Mouse (Mus musculus): Measurements from ENCODE around the gene Heatr1.
"Not testable (repeated sequence)": the region's sequence is repeated elsewhere in the genome, so short reads cannot be mapped to it uniquely, and the experiment has no call there.

Heatr1 gene

DNA sequence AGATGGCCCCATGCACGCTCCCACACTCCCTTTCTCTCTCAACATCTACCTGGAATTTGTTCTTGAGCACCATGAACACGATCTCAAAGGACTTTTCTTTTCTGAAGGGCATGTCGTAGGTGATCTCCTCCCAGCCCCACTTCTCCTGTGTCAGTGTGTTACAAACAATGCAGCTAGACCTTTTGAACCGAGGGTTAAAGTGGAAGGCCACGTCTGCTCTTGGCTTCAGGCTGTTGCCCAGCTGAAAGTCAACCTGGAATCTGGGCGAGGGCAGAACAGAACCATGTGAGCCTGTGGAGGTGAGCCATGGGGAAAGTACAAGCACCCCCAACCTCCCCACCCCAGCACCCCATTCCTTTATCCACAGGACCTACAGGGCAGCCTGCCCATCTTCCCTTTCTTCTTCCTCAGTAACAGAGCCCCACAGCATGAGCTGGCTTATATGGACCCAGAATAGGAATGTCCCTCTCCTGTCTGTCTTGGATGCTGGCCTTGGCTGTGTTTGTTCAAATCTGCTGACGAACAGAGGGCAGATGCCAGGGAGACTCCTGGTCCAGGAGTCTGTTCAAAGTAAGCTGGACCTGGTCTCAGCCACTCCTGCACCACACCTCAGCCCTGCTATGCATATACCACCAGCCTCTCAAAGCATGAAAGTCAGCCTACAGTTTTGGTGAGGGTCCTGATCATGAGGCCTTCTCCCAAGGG lies 60.0 kb downstream of the Heatr1 start:
- DNase-seq: no peak

DNA sequence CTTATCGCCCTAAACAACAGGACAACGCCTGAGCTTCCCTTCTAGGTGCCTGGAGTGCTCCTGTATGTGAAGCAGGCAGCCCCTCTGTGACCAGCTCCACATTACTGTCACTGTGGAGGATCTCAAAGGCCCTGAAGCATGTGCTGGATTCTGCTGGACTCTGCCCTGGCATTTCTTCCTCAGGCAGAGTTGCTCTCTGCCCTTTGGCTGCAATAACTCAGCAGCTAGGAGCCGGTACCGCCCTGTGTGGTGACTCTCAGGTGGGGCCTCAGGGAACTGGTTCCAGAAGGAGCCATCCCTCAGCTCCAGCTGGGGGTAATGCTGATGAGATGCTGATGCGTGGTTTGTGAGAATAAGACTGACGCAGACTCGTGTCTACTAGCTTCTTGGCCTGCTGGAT lies 61.9 kb downstream of the Heatr1 start:
- DNase-seq: no peak

DNA sequence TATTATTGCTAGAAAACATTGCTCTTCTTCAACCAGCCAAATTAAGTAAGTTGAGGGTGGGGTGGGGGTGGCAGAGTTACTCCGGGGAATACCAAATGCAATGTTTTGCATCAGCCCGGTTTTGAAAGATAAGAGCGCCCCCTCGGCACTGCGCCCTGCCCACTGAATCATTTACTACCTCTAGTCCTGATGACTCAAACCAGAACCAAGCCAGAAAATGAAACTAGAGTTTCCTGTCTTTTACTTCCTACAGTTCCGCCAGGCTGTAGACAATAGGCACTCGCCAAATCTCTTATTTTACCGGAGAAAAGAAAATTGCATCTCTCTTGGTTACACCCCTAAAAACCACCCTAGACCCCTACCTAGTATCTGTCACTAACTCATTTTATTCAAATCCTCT lies 65.6 kb downstream of the Heatr1 start:
- peak; percentile 37 for DNase-seq

DNA sequence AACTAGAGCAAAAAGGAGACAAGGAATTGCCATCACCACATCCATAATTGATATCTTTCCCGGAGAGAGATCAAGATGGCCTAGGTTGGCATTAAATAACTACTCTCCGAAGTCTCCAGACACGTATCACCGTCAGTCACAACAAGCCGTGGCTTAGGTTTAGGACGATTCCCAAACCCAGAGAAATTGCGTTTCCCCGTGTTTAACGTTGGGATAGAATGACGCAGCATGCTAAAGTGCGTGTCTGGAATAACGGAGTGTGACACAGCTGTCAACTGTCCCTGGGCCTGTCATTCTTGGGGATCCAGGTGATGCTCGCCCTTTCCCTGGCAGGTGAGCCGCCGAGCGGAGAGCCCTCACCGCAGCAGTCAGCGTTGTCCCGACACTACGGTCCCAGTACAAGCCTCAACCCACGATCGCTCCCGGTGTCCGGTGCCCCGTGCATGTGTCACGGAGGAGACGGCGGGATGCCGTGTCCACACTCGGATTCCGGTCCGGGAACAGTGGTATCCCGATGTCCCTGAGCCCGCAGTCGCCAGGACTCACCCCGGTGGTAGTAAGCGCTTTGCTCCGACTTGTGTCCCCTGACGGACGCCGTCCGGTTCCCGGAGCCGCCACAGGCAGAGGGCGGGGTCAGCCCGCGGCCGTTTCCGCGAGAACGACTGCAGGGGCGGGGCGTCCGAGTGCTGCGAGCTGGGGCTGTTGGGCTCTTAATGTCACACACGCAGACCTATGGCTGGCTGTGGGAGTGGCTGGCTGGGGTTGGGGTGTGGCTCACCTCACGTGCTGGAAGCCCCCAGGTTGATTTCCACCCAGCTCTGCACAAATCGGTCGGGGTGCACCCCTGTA lies 66.3 kb downstream of the Heatr1 start:
- peak; percentile 82 for DNase-seq

DNA sequence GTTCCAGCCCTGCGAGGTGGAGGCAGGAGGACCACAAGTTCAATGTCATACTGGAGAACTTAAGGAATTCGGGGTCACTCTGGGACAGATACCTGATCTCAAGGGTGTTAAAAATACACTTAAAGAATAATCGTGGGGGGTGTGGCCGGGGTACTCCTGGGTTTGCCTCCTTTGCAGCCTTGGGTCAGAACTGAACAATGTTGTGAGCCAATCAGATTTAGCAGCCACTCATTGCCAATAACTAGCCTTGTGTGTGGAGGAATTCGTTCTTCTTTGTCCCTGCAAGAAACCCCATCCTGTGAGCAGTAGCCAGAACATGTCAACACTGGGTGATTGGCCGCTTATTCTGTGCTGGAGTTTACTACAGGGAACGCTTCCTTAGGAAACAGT lies 66.9 kb downstream of the Heatr1 start:
- no peak for DNase-seq

DNA sequence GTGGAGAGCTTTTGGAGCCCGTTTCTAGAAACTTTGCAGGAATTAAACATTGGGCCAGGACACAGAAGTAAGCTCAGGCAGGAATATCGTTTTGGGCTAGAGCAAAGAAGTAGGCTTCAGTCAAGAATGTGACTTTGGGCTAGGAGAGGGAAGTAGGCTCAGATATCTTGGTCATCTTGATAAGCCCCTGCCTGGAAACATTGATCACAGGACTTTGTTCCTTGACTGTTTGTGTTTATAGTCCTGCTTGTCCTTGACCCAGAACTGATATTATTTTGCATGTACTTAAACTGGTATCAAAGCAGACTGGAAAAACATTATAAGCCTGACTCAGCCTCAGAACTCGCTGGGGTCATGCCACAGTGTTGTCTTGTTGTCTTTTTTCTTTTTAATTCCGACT lies 67.8 kb downstream of the Heatr1 start:
- DNase-seq: no peak

DNA sequence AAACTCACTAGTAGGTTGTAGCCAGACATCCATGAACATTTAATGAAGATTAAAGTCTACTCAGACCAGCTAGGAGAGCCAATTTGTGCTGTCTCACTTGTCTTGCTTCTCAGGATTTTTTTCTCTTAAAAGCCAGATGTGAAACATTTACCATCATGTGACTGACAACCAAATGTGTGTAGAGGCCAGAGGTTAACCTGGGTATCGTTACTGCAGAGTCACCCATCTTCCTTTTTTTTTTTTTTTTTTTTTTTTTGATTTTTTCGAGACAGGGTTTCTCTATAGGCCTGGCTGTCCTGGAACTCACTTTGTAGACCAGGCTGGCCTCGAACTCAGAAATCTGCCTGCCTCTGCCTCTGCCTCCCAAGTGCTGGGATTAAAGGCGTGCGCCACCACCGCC lies 69.3 kb downstream of the Heatr1 start:
- DNase-seq: not testable (repeated sequence)

DNA sequence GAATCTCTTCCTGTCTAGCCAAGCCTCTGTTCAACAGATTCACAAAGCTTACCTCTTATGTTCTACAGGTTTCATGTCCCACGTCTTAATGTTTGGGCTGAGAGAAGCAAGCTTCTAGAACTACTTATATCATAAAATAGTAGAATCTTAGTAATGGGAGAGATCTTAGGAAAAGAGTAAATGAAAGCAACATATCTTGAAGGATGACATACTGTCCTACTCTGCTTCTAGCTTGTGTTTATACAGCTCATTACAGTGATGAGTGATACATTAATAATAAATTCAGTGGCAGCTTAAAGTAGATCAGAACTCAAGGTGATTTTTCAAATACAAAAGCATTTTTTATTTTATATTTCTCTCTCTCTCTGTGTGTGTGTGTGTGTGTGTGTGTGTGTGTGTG lies 70.0 kb downstream of the Heatr1 start, which contains the start of gene Lgals8:
Gene Lgals8, minus strand, starts transcription at position 101 of the 400 bp plus-strand sequence.
- DNase-seq: no peak

DNA sequence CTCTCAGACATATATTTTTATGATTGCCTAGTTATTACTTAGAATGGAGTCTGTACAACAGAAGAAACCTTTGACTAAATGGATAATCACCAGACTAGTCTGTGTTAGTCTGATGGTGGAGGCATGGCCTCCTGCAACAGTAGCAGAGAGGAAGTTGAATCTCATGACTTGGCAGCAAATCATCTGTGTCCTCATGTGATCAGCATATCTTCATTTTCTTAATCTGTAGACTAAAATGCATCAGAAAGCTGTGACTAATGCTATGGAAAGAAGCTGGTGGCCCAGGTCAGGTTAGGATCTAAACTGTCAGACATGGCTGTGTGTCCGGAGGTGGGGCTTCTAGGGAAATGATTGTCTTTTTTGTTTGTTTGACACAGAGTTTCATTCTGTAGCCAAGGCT lies 73.7 kb downstream of the Heatr1 start:
- no peak for DNase-seq

DNA sequence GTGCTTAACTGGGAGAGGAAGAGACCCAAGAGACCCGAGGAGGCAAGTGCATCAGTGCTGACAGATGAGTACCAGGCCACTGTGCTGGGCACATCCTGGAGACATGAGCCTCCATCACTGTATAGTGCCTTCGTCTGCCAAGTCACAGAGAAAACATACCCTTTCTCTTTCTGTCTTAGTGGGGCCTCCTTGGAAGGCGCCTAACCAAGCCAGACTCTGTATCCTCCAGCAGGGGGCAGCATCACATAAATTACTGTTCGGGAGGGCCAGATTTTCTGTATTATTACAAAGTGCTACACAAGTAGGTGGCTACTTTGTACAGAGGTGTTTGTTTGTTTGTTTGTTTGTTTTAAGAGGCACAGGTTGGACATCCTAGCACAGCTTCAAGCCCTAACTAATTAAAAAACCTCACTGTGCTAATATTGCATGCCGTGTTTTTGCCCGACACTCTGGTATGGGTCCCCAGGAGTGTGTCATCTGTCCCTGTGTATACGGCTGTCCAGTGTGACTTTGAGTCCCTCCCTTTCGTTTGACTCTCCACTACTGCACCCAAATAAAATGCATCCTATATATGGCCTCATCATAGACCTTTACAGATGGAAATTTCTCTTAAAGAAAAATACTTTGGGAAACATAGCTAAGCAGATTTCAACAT lies 79.0 kb downstream of the Heatr1 start:
- DNase-seq: peak; percentile 85

DNA sequence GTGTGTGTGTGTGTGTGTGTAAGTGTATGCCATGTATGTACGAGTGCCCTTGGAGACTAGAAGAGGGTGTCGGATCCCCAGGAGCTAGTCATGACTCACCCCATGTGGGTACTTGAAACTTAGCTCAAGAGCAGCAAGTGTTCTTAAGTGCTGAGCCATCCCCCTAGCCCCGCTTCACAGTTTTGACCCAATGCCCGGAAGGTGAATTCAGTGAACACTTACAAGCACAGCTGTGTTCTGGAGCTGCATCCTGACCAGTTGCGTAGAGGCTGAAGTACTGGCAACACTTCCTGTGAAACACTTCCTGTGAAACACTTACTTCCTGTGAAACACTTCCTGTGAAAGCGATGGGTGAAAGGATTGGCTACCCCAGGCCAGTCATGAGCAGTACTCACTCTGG lies 80.4 kb downstream of the Heatr1 start:
- DNase-seq: no peak

DNA sequence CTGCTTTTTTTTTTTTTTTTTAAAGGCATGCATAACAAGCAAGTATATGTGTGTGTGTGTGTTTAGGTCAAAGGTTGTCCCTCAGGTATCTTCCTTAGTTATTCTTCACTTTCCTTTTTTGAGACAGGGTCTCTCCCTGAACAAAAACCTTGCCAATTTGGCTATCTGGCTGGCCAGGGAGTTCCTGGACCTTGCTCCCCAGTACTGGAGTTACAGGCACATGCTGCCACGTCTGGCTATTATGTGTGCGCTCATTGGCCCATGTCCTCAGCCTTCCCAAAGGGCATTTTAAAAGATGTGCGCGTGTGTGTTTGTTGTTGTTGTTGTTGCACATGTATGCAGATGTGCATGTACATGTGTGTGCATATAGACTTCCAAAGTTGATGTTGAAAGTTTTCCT lies 82.1 kb downstream of the Heatr1 start:
- DNase-seq: no peak

DNA sequence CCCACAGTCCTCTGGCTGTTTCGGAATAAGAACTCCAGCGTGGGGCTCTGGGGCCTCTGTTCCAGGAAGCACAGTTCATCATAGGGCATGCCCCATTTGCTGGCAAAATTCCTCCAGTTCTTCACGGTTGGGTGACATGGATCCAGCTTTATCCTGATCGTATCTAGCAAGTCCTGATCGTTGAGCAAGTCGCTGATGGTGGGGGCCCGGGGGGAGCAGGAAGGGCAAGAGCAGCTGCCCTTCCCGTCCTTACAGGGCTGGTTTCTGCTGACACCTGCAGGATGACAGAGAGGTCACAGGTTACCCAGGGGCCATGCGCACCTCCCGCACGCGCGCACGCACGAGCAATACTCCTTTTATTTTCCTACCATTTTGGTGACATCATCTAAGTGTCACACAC lies 83.5 kb downstream of the Heatr1 start:
- no peak for DNase-seq

DNA sequence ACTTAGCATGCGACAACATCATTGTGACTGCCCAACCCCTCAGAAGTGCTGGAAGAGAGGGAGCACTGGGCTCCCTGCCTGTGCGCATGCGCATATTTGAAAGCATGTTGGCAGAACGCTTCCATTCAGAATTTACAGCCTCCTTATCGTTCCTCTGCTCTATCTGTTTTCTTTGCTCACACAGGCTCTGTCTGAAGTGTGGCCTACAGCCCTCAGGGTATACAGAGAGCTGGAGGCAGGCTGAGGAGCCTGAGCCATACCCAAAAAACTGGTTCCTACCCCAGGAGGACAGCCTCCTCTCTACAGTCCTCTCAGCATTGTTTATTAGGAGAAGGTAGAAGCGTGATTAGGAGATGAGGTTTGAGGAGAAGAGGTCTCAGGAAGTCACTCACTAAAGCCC lies 85.0 kb downstream of the Heatr1 start:
- no peak for DNase-seq

DNA sequence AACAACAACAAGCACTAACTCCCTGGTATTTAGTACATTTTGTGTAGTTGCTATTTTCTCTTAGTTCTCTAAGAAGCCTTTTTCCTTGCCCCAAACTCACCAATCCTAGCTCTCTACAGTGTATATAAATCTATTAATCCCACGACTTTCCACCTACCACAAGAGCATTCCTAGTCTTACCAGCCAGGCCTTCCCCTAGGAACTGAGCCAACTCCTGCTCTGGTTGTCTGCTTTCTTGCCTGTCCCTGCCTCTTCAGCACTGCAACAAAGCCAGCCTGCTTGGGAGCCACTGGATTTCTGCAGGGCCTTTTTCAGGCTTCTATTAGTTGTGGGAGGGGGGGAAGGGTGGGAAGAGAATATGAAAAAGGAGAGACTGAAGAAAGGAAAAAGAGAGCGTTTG lies 90.4 kb downstream of the Heatr1 start:
- no peak for DNase-seq

DNA sequence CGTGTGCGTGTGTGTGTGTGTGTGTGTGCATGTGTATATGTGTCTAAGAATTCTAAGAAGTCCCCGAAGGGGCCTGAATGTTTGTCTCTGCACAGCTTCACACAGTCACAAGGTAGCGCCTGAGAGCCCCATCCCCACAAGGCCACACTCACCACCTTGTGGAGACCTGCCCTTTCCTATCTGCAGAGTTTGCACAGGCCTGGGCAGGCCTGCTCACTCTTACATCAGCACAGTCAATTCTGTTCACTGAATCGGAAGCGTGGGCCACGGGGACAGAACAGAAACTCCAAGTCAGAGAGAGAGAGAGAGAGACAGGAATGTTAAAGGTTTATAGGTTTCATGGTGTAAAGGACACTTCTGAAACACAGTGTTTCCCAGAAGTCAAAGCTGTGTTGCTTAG lies 90.8 kb downstream of the Heatr1 start:
- DNase-seq: no peak
